Mouse (Mus musculus) erythroblast, embryonic 14.5 days (primary cell): ENCODE data around the gene Tmem132b. TPM values are rescaled to one million over a fixed set of nuclear protein-coding genes. Genes with fewer than 3 reads are reported as not detected.

ENCODE experiments used
- H3K27me3 ChIP-seq: 2 replicates; pipeline ENCODE4 v1.6.1; 2012; ENCODE audit warnings: inconsistent platforms; ENCODE audit not compliant: control insufficient read depth
- H3K36me3 ChIP-seq: 2 replicates; pipeline ENCODE4 v1.6.1; 2012; ENCODE audit warnings: mild to moderate bottlenecking, inconsistent platforms; ENCODE audit not compliant: control insufficient read depth
- H3K4me1 ChIP-seq: 2 replicates; pipeline ENCODE4 v1.6.1; 2012; ENCODE audit warnings: inconsistent platforms; ENCODE audit not compliant: control insufficient read depth
- H3K4me3 ChIP-seq: replicated peaks from 2 replicates; pipeline ENCODE3; 2012; ENCODE audit warnings: moderate library complexity, mild to moderate bottlenecking, inconsistent platforms
- H3K9me3 ChIP-seq: 2 replicates; pipeline ENCODE4 v1.6.1; 2012; ENCODE audit warnings: low read length, inconsistent platforms, mixed read lengths; ENCODE audit not compliant: control insufficient read depth
- GATA1 ChIP-seq: IDR thresholded peaks from 2 replicates; pipeline ENCODE4 v1.6.1; 2012; ENCODE audit warnings: low read length, inconsistent platforms, mixed read lengths
- TAL1 ChIP-seq: IDR thresholded peaks from 3 replicates; pipeline ENCODE4 v1.6.1; 2012; ENCODE audit warnings: low read length, inconsistent platforms, mixed read lengths
- polyA plus RNA-seq: library from polyadenylated mRNA; stranded (reverse); fragments of >175 nt; gene quantifications from 2 replicates; pipeline ENCODE4 v1.2.3, GENCODE M21; 2012

Gene Tmem132b
- polyA plus RNA-seq, 1 experiment = not detected

DNA sequence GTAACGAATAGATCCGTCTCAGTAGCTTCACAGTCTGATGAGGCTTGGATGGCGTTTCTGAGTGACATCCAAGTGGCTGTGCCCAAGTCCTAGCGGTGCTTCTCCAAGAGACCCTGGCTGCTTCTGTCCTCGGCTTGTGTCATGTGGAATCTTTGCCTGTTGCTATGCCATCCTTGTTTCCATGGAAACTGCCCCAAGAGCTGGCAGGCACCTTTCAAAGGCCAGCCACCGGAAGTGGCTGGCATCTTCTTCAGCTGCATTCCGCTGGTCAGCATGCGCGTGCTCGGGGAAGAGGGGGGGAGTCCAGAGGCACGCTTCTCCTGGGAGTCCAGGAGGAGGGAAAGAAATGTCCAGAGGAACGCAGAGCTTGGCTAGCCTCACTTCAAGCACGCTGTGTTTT, 144.0 kb downstream of the Tmem132b start:
- peaks cover 24% of the 10 kb centered on the region for H3K9me3 ChIP-seq
- TF ChIP-seq GATA1 (no peak), TAL1 (no peak)

DNA sequence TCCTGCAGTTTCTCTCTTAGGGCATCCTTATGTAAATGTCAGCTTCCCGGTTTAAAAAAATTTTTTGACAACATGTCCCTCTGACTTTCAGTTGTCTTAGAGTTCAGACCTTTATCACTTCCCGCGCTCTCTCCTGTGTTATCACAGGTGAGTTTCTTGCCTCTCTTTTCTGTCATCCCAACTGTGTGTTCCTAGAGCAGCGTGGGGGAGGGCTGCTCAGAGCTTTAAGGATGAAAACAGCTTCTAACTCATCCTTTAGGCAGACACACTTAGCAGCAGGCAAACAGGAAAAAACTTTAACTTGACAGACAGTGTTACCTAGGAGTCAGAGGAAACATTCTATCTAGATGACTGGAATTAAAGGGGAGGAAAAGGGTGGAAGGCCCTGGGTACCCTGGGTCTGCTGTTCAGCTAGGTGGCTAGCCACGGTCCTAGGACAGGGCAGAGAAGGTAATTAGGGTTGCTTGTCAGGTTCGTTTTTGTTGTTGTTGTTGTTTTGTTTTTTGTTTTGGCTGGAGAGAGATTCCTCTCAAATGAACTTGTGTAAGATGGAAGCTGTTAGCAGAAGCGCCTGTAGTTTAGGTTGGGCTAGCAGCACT, 144.6 kb downstream of the Tmem132b start:
- no peaks in the 10 kb centered on the region for H3K36me3 ChIP-seq
- TF ChIP-seq TAL1 (no peak), GATA1 (no peak)
- peaks cover 27% of the 10 kb centered on the region for H3K9me3 ChIP-seq
- no peaks in the 10 kb centered on the region for H3K27me3 ChIP-seq
- no peak overlapping the region for H3K4me3 ChIP-seq
- H3K4me1 ChIP-seq = no peaks in the 10 kb centered on the region

More for the DNA sequence above, 144.0 kb downstream of the Tmem132b start:
- no peaks in the 10 kb centered on the region for H3K36me3 ChIP-seq
- no peak overlapping the region for H3K4me3 ChIP-seq
- no peaks in the 10 kb centered on the region for H3K27me3 ChIP-seq
- no peaks in the 10 kb centered on the region for H3K4me1 ChIP-seq

DNA sequence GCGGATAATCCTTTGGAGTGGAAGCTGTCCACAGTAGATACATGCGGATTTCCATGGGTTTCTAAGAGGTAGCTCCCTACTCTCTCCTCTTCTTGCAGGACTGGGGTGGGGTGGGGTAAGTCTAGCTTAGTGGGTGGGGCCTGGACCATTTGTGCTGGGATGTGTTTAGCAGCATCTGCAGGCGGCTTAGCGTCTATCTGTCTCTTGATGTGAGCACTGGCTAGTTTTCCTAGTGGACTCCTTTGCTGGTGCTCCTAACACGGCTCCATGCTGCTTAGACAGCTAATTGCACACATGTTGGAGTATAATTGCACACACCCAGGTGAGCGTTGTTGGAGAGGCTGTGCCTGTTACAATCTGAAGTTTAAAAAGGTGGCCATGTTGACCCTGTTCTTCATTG, 149.3 kb downstream of the Tmem132b start:
- Histone ChIP-seq H3K27me3 (no peaks in the 10 kb centered on the region), H3K4me1 (no peaks in the 10 kb centered on the region), H3K36me3 (no peaks in the 10 kb centered on the region), H3K9me3 (peaks cover 41% of the 10 kb centered on the region), H3K4me3 (no peak overlapping the region)
- no peak for TF ChIP-seq GATA1
- TF ChIP-seq TAL1 = no peak

DNA sequence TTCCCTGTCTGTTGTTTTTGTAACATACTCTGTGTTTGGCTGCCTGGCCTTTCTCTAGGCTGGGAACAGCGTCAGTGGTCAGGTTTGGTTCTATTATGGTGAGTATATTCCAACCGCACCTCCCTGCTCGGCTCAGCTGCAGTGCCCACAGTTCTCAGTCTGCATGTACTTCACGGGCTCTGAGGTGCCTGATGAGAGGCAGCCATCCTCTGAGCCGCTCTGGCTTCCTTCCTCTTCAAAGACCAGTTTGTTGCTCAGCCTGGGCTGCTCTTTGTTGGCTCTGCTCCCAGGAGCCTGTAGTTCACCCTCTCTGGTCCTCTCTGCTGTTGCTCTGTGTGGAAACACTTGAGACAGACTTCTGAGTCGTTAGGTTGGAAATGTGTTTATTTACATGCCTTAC, 151.9 kb downstream of the Tmem132b start:
- Histone ChIP-seq H3K27me3 (no peaks in the 10 kb centered on the region), H3K4me1 (no peaks in the 10 kb centered on the region), H3K36me3 (no peaks in the 10 kb centered on the region), H3K4me3 (no peak overlapping the region), H3K9me3 (peaks cover 47% of the 10 kb centered on the region)
- TF ChIP-seq TAL1 = no peak
- TF ChIP-seq GATA1 = no peak

DNA sequence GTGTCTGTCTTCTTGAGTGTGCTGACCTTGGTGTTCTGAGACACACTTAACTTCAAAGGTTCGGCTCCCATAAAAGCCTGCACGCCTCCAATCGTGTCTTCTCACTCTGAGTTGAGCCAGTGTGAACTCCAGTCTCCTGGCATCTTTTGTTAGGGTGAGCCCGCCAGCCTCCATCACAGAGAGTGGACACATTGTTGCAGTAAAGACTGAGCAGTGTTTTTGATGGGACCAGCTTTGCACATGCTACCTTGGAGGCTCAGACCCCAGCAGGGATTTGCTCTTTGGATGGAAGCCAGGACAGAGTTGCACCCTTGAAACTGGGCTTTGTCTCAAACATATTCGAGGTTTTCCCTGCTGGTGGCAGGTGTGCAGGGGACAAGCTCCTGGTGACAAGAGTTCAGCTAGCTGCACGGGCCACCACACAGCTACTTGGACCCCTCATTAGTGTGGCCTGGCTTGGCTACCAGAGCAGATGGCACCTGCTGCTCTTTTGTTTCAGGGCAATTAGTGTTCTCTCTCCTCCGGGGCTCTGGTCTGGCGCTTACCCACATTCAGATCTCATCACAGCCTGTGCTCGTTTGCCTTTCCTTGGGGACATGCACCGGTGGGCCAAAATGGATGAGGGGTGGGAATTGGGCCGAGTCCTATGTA, 154.2 kb downstream of the Tmem132b start:
- H3K36me3 ChIP-seq = no peaks in the 10 kb centered on the region
- no peak overlapping the region for H3K4me3 ChIP-seq
- no peak for TF ChIP-seq GATA1
- no peak for TF ChIP-seq TAL1
- H3K27me3 ChIP-seq = no peaks in the 10 kb centered on the region
- peaks cover 38% of the 10 kb centered on the region for H3K9me3 ChIP-seq
- H3K4me1 ChIP-seq = no peaks in the 10 kb centered on the region

DNA sequence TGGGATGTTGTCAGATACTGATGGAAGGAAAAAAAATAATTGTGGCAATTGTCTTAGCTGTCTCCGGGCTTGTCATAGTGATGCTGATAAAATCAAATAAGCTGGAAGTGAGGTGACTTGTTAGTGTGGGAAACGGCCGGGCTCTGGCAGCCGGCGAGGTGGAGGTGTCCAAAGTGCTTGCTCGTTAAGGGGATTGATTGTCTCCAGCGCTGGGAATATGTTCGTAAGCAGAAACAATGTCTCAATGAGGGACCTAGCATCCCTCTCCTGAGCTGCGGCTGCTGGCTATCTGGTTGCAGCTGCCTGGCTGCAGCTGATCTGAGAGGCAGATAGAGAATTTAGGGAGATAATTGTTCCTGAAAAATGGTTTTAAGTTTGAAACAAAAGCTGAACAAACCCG, 161.0 kb downstream of the Tmem132b start:
- H3K4me1 ChIP-seq = no peaks in the 10 kb centered on the region
- no peaks in the 10 kb centered on the region for H3K36me3 ChIP-seq
- H3K27me3 ChIP-seq = no peaks in the 10 kb centered on the region
- TF ChIP-seq TAL1 = no peak
- TF ChIP-seq GATA1 = no peak
- H3K9me3 ChIP-seq = peaks cover 18% of the 10 kb centered on the region
- no peak overlapping the region for H3K4me3 ChIP-seq

DNA sequence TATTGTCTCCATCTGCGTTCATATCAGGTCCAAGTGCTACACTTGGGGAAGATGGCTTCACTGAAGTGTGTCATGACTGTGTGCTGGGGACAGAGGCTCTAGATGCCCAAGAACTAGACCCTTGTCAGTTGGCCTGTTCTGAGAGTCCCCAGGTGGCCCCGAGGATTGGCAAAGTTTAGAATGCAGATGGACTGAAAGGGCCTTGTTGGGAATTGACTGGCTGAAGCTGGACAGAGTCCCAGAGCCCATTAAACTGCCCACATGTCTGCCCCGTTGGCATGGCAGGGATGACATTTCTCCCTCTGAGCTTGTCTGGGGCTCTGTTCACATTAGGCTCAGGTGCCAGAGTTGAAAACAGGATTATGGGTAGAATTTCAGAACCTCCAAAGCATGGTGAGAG, 167.8 kb downstream of the Tmem132b start:
- H3K27me3 ChIP-seq = no peaks in the 10 kb centered on the region
- H3K4me1 ChIP-seq = no peaks in the 10 kb centered on the region
- no peaks in the 10 kb centered on the region for H3K36me3 ChIP-seq
- H3K9me3 ChIP-seq = peaks cover 37% of the 10 kb centered on the region
- no peak overlapping the region for H3K4me3 ChIP-seq
- TF ChIP-seq TAL1 (no peak), GATA1 (no peak)

DNA sequence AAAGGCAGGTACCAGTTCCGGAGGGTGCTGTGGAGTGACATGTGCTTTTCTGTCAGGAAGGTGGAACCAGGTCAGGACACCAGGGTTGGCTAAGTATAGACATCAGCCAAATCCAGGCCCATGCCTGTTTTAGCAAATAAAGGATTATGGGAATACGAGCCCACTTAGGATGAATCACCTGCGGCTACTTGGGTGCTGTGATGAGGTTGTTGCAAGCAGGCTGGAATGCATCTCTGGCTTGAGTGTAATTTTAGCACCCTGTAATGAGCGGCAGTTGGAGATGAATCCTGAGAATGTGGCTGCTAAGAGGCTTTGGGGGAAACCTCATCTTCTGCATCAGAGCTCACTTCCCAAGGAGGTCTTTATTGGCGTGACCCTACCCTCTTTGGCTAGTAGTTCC, 168.7 kb downstream of the Tmem132b start:
- TF ChIP-seq GATA1 (no peak), TAL1 (no peak)
- Histone ChIP-seq H3K27me3 (no peaks in the 10 kb centered on the region), H3K36me3 (no peaks in the 10 kb centered on the region), H3K4me1 (no peaks in the 10 kb centered on the region), H3K9me3 (peaks cover 41% of the 10 kb centered on the region), H3K4me3 (no peak overlapping the region)

DNA sequence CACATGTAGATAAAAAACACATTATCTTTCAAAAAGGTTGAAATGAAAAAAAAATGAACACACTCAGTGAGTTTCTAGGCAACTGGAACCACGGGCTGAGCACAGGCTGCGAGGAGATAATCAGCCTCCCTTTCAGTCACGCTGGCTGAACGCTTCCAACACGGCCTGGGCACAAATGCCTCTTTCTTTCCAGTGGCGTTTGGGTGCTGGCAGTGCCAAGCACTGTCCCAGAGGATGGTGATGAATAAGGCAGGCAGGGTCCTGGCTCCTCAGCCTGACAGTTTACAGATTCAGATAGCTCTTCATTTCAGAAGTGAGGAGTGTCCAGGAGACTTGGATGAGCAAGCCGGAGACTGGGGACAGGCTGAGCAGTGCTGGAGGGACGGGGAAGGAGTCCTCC, 173.8 kb downstream of the Tmem132b start:
- Histone ChIP-seq H3K9me3 (peaks cover 47% of the 10 kb centered on the region), H3K36me3 (no peaks in the 10 kb centered on the region), H3K4me3 (no peak overlapping the region), H3K27me3 (no peaks in the 10 kb centered on the region), H3K4me1 (no peaks in the 10 kb centered on the region)
- TF ChIP-seq TAL1 (no peak), GATA1 (no peak)

DNA sequence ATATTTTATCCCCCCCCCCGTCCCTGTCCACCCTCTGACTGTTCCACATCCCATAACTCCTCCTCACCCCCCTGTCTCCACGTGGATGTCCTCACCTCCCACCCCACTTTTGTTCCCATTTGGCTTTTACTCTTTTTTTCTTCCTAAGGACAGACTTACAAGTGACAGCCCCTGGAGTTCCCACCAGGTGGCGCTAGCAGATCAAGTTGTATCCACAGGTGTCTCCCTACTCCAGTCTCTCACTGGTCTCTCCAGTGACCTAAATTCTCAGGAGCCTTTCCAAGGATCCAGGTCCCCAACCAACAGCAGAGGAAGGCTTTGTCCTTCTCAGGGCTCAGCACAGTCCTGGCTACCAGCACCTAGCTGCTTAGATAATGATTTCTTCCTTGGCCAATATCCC, 177.6 kb downstream of the Tmem132b start:
- no peaks in the 10 kb centered on the region for H3K4me1 ChIP-seq
- TF ChIP-seq GATA1 (no peak), TAL1 (no peak)
- H3K9me3 ChIP-seq = peaks cover 56% of the 10 kb centered on the region
- H3K4me3 ChIP-seq = no peak overlapping the region
- no peaks in the 10 kb centered on the region for H3K36me3 ChIP-seq
- H3K27me3 ChIP-seq = no peaks in the 10 kb centered on the region
